Mouse (Mus musculus) CH12.LX (cell line): ENCODE measurements at regions not wholly inside any gene's neighbourhood (a gene's known extent, or its start where the extent isn't known, plus 50 kb on each side); places are given as distances from the start of the nearest gene placed in this dataset.

ENCODE experiments used
- DNase-seq: peaks from one replicate; pipeline ENCODE4 v3.0.0-alpha.2; 2013; ENCODE audit errors: extremely low read depth
- H3K27ac ChIP-seq: 2 replicates; pipeline ENCODE4 v1.5.1; 2012; ENCODE audit warnings: low read depth, mild to moderate bottlenecking, control low read depth, moderate library complexity; ENCODE audit not compliant: insufficient read depth
- H3K27me3 ChIP-seq: replicated peaks from 2 replicates; pipeline ENCODE3; 2012; ENCODE audit warnings: inconsistent platforms
- H3K36me3 ChIP-seq, 2 experiments: replicated peaks in 1 of 2; 2 replicates each; pipeline versions ENCODE3 to v1.6.1; 2012; ENCODE audit warnings: inconsistent platforms in 1 of 2, low read length in 1 of 2, mild to moderate bottlenecking in 1 of 2, mixed read lengths in 1 of 2, moderate library complexity in 1 of 2; ENCODE audit not compliant: control insufficient read depth in 1 of 2, insufficient read depth in 1 of 2
- H3K4me1 ChIP-seq, 2 experiments: 2 replicates each; pipeline ENCODE4 v1.6.1; 2012; ENCODE audit warnings: inconsistent platforms in 1 of 2, moderate library complexity in 1 of 2; ENCODE audit not compliant: insufficient read depth in 2 of 2, control insufficient read depth in 1 of 2
- H3K4me2 ChIP-seq: 2 replicates; pipeline ENCODE4 v1.6.1; 2012; ENCODE audit warnings: low read depth, mild to moderate bottlenecking, control low read depth; ENCODE audit not compliant: poor library complexity, insufficient read depth, severe bottlenecking
- H3K4me3 ChIP-seq, 3 experiments: fragments of 150-350 bp in 1 of 3; sonication (generic) in 1 of 3; replicated peaks in 1 of 3; 2 replicates each; pipeline versions ENCODE3 to v1.5.1; 2011 to 2012; ENCODE audit warnings: low read depth in 2 of 3, low read length in 2 of 3, mild to moderate bottlenecking in 2 of 3, moderate library complexity in 2 of 3, control low read depth in 1 of 3, improper control_type of control experiment in 1 of 3, inconsistent platforms in 1 of 3, mixed read lengths in 1 of 3; ENCODE audit not compliant: poor library complexity in 1 of 3
- H3K79me2 ChIP-seq: replicated peaks from 2 replicates; pipeline ENCODE4 v1.6.1; 2012; ENCODE audit warnings: mild to moderate bottlenecking, moderate library complexity; ENCODE audit not compliant: control insufficient read depth, poor library complexity, insufficient read depth, severe bottlenecking; ENCODE audit errors: extremely low read depth
- H3K9ac ChIP-seq: 2 replicates; pipeline ENCODE4 v1.6.1; 2012; ENCODE audit warnings: low read depth, mild to moderate bottlenecking, control low read depth, moderate library complexity; ENCODE audit not compliant: insufficient read depth
- H3K9me3 ChIP-seq: replicated peaks from 2 replicates; pipeline ENCODE3; 2012; ENCODE audit warnings: low read length, inconsistent platforms, mixed read lengths
- BHLHE40 ChIP-seq: IDR thresholded peaks from 2 replicates; pipeline ENCODE4 v1.6.1; 2011; ENCODE audit warnings: mild to moderate bottlenecking, low read depth, low read length, improper control_type of control experiment
- CHD1 ChIP-seq: IDR thresholded peaks from 2 replicates; pipeline ENCODE4 v1.6.1; 2012; ENCODE audit warnings: low read depth, low read length, improper control_type of control experiment, inconsistent platforms
- CHD2 ChIP-seq: IDR thresholded peaks from 2 replicates; pipeline ENCODE4 v1.6.1; 2011; ENCODE audit warnings: low read length, improper control_type of control experiment
- CTCF ChIP-seq, 2 experiments: IDR thresholded peaks in 1 of 2; conservative IDR thresholded peaks in 1 of 2; 2 replicates each; pipeline ENCODE4 v1.5.1; 2011 to 2012; ENCODE audit warnings: low read depth in 2 of 2, low read length in 2 of 2, improper control_type of control experiment in 1 of 2, inconsistent platforms in 1 of 2, mild to moderate bottlenecking in 1 of 2, moderate library complexity in 1 of 2
- E2F4 ChIP-seq: IDR thresholded peaks from 2 replicates; pipeline ENCODE4 v1.6.1; 2011; ENCODE audit warnings: low read depth, low read length, improper control_type of control experiment; ENCODE audit not compliant: insufficient replicate concordance
- EP300 ChIP-seq: IDR thresholded peaks from 2 replicates; pipeline ENCODE4 v1.6.1; 2011; ENCODE audit warnings: low read length, improper control_type of control experiment
- ETS1 ChIP-seq: conservative IDR thresholded peaks from 2 replicates; pipeline ENCODE4 v1.6.1; 2012; ENCODE audit warnings: low read depth, mild to moderate bottlenecking, inconsistent platforms, low read length, improper control_type of control experiment, moderate library complexity
- HCFC1 ChIP-seq: IDR thresholded peaks from 2 replicates; pipeline ENCODE4 v1.6.1; 2012; ENCODE audit warnings: low read depth, mild to moderate bottlenecking, inconsistent platforms, low read length, improper control_type of control experiment
- IRF4 ChIP-seq: IDR thresholded peaks from 2 replicates; pipeline ENCODE4 v1.6.1; 2014; ENCODE audit warnings: low read depth, mild to moderate bottlenecking, inconsistent platforms, low read length, improper control_type of control experiment
- JUN ChIP-seq: IDR thresholded peaks from 2 replicates; pipeline ENCODE4 v1.6.1; 2011; ENCODE audit warnings: low read depth, mild to moderate bottlenecking, low read length, improper control_type of control experiment, moderate library complexity; ENCODE audit not compliant: insufficient read depth
- MAFK ChIP-seq: IDR thresholded peaks from 2 replicates; pipeline ENCODE4 v1.6.1; 2011; ENCODE audit warnings: low read length, improper control_type of control experiment; ENCODE audit not compliant: insufficient replicate concordance
- MAX ChIP-seq: IDR thresholded peaks from 2 replicates; pipeline ENCODE4 v1.6.1; 2011; ENCODE audit warnings: low read length, improper control_type of control experiment
- MAZ ChIP-seq: IDR thresholded peaks from 2 replicates; pipeline ENCODE4 v1.6.1; 2012; ENCODE audit warnings: low read depth, mild to moderate bottlenecking, inconsistent platforms, low read length, improper control_type of control experiment, moderate library complexity
- MEF2A ChIP-seq: IDR thresholded peaks from 2 replicates; pipeline ENCODE4 v1.6.1; 2014; ENCODE audit warnings: low read depth, mild to moderate bottlenecking, inconsistent platforms, low read length, improper control_type of control experiment, borderline replicate concordance
- PAX5 ChIP-seq: IDR thresholded peaks from 2 replicates; pipeline ENCODE4 v1.6.1; 2012; ENCODE audit warnings: low read length, inconsistent platforms, mixed read lengths
- RAD21 ChIP-seq: IDR thresholded peaks from 2 replicates; pipeline ENCODE4 v1.6.1; 2011; ENCODE audit warnings: low read depth, mild to moderate bottlenecking, low read length, improper control_type of control experiment, moderate library complexity
- SIN3A ChIP-seq: IDR thresholded peaks from 2 replicates; pipeline ENCODE4 v1.6.1; 2012; ENCODE audit warnings: low read length, improper control_type of control experiment, inconsistent platforms
- SMC3 ChIP-seq: IDR thresholded peaks from 2 replicates; pipeline ENCODE4 v1.6.1; 2011; ENCODE audit warnings: low read depth, low read length, improper control_type of control experiment
- TBP ChIP-seq: conservative IDR thresholded peaks from 2 replicates; pipeline ENCODE4 v1.6.1; 2011; ENCODE audit warnings: low read depth, low read length, improper control_type of control experiment
- USF1 ChIP-seq: IDR thresholded peaks from 2 replicates; pipeline ENCODE4 v1.6.1; 2014; ENCODE audit warnings: low read depth, mild to moderate bottlenecking, inconsistent platforms, low read length, improper control_type of control experiment
- ZC3H11A ChIP-seq: IDR thresholded peaks from 2 replicates; pipeline ENCODE4 v1.6.1; 2012; ENCODE audit warnings: low read depth, mild to moderate bottlenecking, inconsistent platforms, low read length, improper control_type of control experiment
- ZKSCAN1 ChIP-seq: IDR thresholded peaks from 2 replicates; pipeline ENCODE4 v1.6.1; 2012; ENCODE audit warnings: low read depth, inconsistent platforms, low read length, improper control_type of control experiment, borderline replicate concordance
- ZMIZ1 ChIP-seq: IDR thresholded peaks from 2 replicates; pipeline ENCODE4 v1.6.1; 2012; ENCODE audit warnings: low read depth, mild to moderate bottlenecking, inconsistent platforms, low read length, improper control_type of control experiment
- ZNF384 ChIP-seq: IDR thresholded peaks from 2 replicates; pipeline ENCODE4 v1.6.1; 2012; ENCODE audit warnings: low read depth, low read length, improper control_type of control experiment, inconsistent platforms
- dilution Hi-C: fragments of 300-500 bp; cut with MboI; formaldehyde crosslinking; loops from 2 replicates; pipeline ENCODE4 v1.14.3; 2020; ENCODE audit warnings: low sequenced_read_pairs; ENCODE audit not compliant: extremely low pct_unique_long_range_greater_than_20kb, extremely low pct_ligation_motif_present
- in situ Hi-C: fragments of 300-500 bp; cut with MboI; formaldehyde crosslinking; loops from 3 replicates; pipeline ENCODE4 v1.14.3; 2019; ENCODE audit warnings: low sequenced_read_pairs, low pct_ligation_motif_present, low pct_unique_long_range_greater_than_20kb, mixed read lengths

DNA sequence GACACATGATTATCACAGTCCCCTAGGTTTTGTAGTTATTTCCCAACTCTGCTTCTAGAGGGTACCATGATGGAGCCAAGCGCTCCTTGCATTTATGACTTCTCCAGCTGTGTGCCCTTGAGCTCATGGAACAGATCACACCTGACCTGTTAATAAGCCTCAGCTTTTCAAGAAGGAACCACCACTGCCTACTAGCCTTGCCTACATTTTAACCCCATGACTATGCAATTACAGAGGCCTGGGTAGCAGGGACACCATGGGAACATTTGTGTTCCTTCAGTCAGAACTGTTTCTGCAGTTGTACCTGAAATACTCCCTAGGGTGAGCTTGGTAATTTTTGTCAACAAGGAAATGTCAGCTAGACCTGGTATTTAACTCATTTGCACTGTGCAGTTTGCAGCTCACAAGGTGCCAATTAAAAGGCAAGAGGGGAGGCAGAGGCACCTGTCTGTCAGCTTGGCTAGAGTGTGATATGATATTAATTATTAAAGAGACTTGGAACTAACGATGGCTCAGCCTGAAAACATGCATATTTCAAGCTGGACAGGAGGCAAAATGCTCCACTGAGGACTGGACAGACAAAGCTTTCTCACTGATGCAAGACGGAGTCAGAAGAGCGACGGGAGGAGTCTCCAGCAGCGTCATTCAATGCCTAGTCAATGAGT is 382.1 kb upstream of the Ddi1 start:
- in situ Hi-C loops, result no loop called here

DNA sequence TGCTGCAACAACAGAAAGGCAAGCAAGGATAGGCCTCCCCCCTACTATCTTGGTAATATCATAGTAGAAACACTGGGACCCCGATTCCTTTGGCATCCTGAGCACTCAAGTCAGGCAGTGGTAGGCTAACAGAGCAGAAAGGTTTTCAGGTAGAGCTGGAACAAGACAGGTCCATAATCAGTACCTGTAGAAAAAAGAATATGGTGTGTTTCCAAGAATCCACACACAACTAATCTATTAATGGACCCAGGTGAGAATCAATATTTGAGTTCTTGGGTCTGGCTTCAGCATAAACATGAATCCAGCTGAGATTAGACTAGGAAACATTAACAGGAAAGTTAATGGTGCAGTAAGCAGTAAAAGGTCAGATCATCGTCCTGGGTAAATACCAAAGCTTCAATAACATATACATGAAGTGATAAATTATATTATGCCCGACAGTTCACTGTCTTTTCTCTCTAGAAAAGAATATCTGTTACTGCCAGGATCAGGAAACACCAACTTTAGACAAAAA is 376.2 kb upstream of the Ddi1 start:
- no peak overlapping the region for H3K4me2 ChIP-seq
- H3K27ac ChIP-seq, result no peak overlapping the region
- H3K4me1 ChIP-seq, result no peaks in the 10 kb centered on the region
- in situ Hi-C loops (no loop called here), dilution Hi-C loops (no loop called here)
- TF ChIP-seq MAZ (no peak), EP300 (no peak), JUN (no peak), BHLHE40 (no peak), PAX5 (no peak), TBP (no peak), E2F4 (no peak), MAX (no peak), SMC3 (no peak), HCFC1 (no peak), ZMIZ1 (no peak), CHD1 (no peak), MAFK (no peak), MEF2A (no peak), RAD21 (no peak), CTCF (conservative IDR thresholded peaks at IDR 0.05 in 1 of 2, IDR thresholded peaks at IDR 0.05 in 1 of 2; ENCODE audit: low read depth in 2 of 2, low read length in 2 of 2) (no peak), ETS1 (no peak), CHD2 (no peak), ZKSCAN1 (no peak), IRF4 (no peak)
- no peaks in the 10 kb centered on the region for H3K79me2 ChIP-seq
- no peak overlapping the region for H3K4me3 ChIP-seq
- H3K9me3 ChIP-seq, result no peaks in the 10 kb centered on the region
- no peaks in the 10 kb centered on the region for H3K27me3 ChIP-seq
- DNase-seq, result no peak
- no peaks in the 10 kb centered on the region for H3K36me3 ChIP-seq
- no peak overlapping the region for H3K9ac ChIP-seq

More for the DNA sequence above, 382.1 kb upstream of the Ddi1 start:
- Histone ChIP-seq H3K27ac (no peak overlapping the region), H3K4me1 (no peaks in the 10 kb centered on the region), H3K9me3 (no peaks in the 10 kb centered on the region), H3K36me3 (no peaks in the 10 kb centered on the region), H3K9ac (no peak overlapping the region), H3K79me2 (no peaks in the 10 kb centered on the region), H3K4me2 (no peak overlapping the region), H3K27me3 (no peaks in the 10 kb centered on the region), H3K4me3 (no peak overlapping the region)
- no peak for DNase-seq
- dilution Hi-C loops, result no loop called here
- TF ChIP-seq ZC3H11A (no peak), ZKSCAN1 (no peak), MAX (no peak), USF1 (no peak), SIN3A (no peak), ZNF384 (no peak), PAX5 (no peak), RAD21 (no peak), CHD1 (no peak)
